Mouse (Mus musculus) heart, embryonic 14.5 days (tissue): ENCODE measurements around the gene Tlr9. TPM values are rescaled to one million over a fixed set of nuclear protein-coding genes. Genes with fewer than 3 reads are reported as not detected.

Source experiments
- ATAC-seq: fragments of 200-750 bp; cut with Nextera tagmentation; 2 replicates; pipeline ENCODE4 v1.8.0; 2017; ENCODE audit warnings: low read depth, moderate TSS enrichment; ENCODE audit not compliant: insufficient number of reproducible peaks, insufficient read depth, low FRiP score
- H3K27ac ChIP-seq, 2 experiments: fragments of 200-500 bp in 1 of 2; fragments of 300-500 bp in 1 of 2; sonication (generic) in 1 of 2; replicated peaks in 1 of 2; 2 replicates each; pipeline ENCODE4 v1.5.1; 2012 to 2014; ENCODE audit warnings: low read depth in 2 of 2, low read length in 2 of 2, control low read depth in 1 of 2, mild to moderate bottlenecking in 1 of 2, mixed read lengths in 1 of 2; ENCODE audit not compliant: control insufficient read depth in 1 of 2, insufficient read depth in 1 of 2
- H3K27me3 ChIP-seq: fragments of 300-500 bp; sonication (generic); 2 replicates; pipeline ENCODE4 v1.6.1; 2014; ENCODE audit warnings: mild to moderate bottlenecking, low read length, control low read depth; ENCODE audit not compliant: control insufficient read depth, insufficient read depth
- H3K36me3 ChIP-seq: fragments of 300-500 bp; sonication (generic); 2 replicates; pipeline ENCODE4 v1.6.1; 2014; ENCODE audit warnings: mild to moderate bottlenecking, control low read depth, low read length, mixed read lengths; ENCODE audit not compliant: control insufficient read depth, insufficient read depth
- H3K4me1 ChIP-seq, 2 experiments: fragments of 200-500 bp in 1 of 2; fragments of 300-500 bp in 1 of 2; sonication (generic) in 1 of 2; 2 replicates each; pipeline ENCODE4 v1.6.1; 2012 to 2014; ENCODE audit warnings: low read length in 2 of 2, control low read depth in 1 of 2, mixed read lengths in 1 of 2; ENCODE audit not compliant: control insufficient read depth in 2 of 2, insufficient read depth in 2 of 2
- H3K4me2 ChIP-seq: fragments of 300-500 bp; sonication (generic); 2 replicates; pipeline ENCODE4 v1.6.1; 2014; ENCODE audit warnings: mild to moderate bottlenecking, low read length
- H3K4me3 ChIP-seq, 2 experiments: fragments of 200-500 bp in 1 of 2; fragments of 300-500 bp in 1 of 2; sonication (generic) in 1 of 2; 2 replicates each; pipeline ENCODE4 v1.5.1; 2012 to 2014; ENCODE audit warnings: low read length in 2 of 2, mild to moderate bottlenecking in 2 of 2, control low read depth in 1 of 2, low read depth in 1 of 2, moderate library complexity in 1 of 2; ENCODE audit not compliant: control insufficient read depth in 1 of 2, insufficient read depth in 1 of 2
- H3K9ac ChIP-seq: fragments of 300-500 bp; sonication (generic); 2 replicates; pipeline ENCODE4 v1.6.1; 2014; ENCODE audit warnings: mild to moderate bottlenecking, low read length
- H3K9me3 ChIP-seq: fragments of 300-500 bp; sonication (generic); 2 replicates; pipeline ENCODE4 v1.6.1; 2016; ENCODE audit warnings: low read length, control low read depth; ENCODE audit not compliant: control insufficient read depth
- WGBS: fragments of 180-500 bp; shearing (Covaris S2); extraction: QIAGEN DNeasy Blood & Tissue Kit; methylation state at CpG from one replicate; pipeline ENCODE4 v1.1.7; 2014; 5-methylcytosine and 5-hydroxymethylcytosine counted together
- polyA plus RNA-seq: library from polyadenylated mRNA; unstranded; fragments of >200 nt; fragmentation: Nextera tagmentation; extraction: Ambion mirVana; gene quantifications from 2 replicates; pipeline ENCODE4 v1.2.1, GENCODE M21; 2014

Gene Tlr9
- 0.05 and 0.09 TPM in 2 replicates for polyA plus RNA-seq

DNA sequence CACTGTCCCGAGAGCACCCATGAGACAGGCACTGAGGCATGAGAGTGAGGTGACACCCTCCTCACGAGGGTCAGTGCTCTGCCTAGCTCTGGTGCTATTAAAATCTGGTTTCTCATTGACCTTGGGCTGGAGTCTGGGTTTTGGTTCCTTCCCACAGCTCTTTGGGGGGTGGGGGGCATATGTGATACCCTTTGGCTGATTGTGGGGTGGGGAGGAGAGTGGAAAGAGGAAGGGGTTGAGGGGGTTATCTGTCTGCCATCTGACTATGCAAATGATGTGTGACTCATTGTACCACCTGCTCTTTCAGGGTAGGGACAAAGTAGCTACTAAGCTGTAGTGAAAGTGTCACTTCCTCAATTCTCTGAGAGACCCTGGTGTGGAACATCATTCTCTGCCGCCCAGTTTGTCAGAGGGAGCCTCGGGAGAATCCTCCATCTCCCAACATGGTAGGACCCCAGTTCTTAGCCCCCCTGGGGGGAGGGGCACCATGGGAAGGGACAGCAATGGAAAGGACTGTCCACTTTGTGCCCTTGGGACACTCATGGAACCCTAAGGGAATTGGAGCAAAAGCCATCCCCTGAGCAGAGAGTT is at the start of gene Tlr9:
Gene Tlr9, plus strand, starts transcription at position 338 of the 591 bp plus-strand sequence.
- no peak for ATAC-seq
- 69% methylated on average over 4 of the region's 4 CpGs for WGBS

DNA sequence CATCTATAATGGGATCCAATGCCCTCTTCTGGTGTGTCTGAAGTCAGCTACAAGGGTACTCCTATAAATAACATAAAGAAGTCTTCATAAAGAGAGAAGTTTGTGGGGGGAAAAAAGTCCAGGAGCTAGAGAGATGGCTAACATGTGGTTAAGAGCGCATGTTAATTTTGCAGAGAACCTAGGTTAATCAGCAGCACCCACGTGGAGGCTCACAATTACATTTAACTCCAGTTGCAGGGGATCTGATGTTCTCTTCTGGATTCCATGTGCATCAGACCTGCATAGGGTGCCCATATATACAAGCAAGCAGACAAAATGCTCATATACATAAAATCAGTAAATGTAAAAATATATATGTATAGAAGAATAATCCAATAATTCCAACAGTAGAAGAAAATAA is 49.0 kb upstream of the Tlr9 start:
- no peak overlapping the region for H3K9ac ChIP-seq
- no peaks in the 10 kb centered on the region for H3K27me3 ChIP-seq

More for the DNA sequence above, at the start of gene Tlr9:
- H3K9ac ChIP-seq = no peak within 1 kb of the TSS
- no peak within 1 kb of the TSS for H3K4me3 ChIP-seq
- H3K4me1 ChIP-seq = peaks cover 5 to 7% of the 10 kb centered on the region in 2 experiments; a peak in 3 of 4 replicates
- H3K9me3 ChIP-seq = no peaks in the 10 kb centered on the region
- no peak within 1 kb of the TSS for H3K27ac ChIP-seq
- peaks cover 3% of the 10 kb centered on the region; the same call in 1 of the 2 replicates for H3K27me3 ChIP-seq
- no peak within 1 kb of the TSS for H3K4me2 ChIP-seq
- H3K36me3 ChIP-seq = no peaks in the 10 kb centered on the region

DNA sequence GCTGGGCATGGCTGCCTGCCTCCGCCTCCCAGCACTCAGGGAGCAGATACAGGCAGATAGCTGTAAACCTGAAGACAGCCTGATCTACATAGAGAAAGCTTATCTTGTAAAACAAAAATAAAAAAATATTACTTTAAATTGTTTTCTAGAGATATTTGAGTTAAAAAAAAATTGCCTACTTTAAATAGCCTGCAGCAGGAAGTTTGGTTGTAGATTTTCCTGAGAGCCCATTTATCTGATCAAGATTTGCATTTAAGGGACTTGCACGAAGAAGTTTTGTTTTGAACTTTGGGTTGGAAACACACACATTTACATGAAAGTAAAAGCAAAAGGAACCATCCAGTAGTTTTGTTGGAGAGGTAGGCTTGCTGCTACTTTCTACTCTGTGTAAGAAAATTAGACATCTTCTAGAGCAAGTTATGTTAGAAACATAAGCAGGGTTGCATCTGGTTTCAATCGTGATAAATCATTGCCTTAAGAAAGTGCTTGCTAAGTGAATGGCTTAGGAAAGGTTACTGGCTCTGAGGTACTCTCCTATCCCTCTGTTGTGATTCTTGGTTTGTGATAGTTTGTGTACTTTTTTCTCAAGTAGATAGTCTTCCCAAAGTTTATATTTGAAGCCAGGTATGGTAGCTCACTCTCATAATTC is 46.7 kb upstream of the Tlr9 start:
- no peak overlapping the region for H3K4me3 ChIP-seq
- 53% methylated on average over 3 of the region's 3 CpGs for WGBS

More for the DNA sequence above, 49.0 kb upstream of the Tlr9 start:
- H3K27ac ChIP-seq = no peak overlapping the region
- H3K4me1 ChIP-seq = peaks cover 10 to 43% of the 10 kb centered on the region in 2 experiments
- H3K4me2 ChIP-seq = peak overlapping the region; percentile 78
- no peak for ATAC-seq
- H3K36me3 ChIP-seq = peaks cover 26% of the 10 kb centered on the region
- WGBS = 56% methylated on average over 2 of the region's 2 CpGs
- peak overlapping the region in 1 of 2 experiments; percentile 90; a peak in 2 of 4 replicates for H3K4me3 ChIP-seq
- H3K9me3 ChIP-seq = no peaks in the 10 kb centered on the region

DNA sequence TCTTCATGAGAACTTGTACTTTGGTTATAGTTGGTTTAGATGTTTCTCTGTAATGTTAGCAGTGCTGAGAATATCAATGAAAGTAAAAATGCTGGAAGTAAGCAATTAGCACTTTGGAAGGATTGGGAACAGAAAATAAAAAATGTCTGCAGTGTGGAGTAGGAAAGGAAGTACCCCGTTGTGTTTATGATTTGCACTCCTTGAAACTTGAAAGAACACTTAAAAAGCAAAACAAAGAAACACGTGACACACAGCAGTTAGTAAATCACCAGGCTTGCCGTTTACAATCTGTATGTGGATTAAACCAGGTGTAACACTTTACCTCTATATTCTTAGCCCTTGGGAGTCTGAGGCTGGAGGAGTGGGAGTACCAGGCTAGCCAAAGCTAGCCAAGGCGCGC is 45.6 kb upstream of the Tlr9 start:
- WGBS = 85% methylated on average over 5 of the region's 5 CpGs
- Histone ChIP-seq H3K4me1 (peaks cover 5 to 46% of the 10 kb centered on the region in 2 experiments), H3K36me3 (peaks cover 60% of the 10 kb centered on the region), H3K4me2 (no peak overlapping the region), H3K4me3 (no peak overlapping the region), H3K9ac (no peak overlapping the region), H3K27ac (no peak overlapping the region), H3K9me3 (no peaks in the 10 kb centered on the region), H3K27me3 (no peaks in the 10 kb centered on the region)
- ATAC-seq = no peak

More for the DNA sequence above, 46.7 kb upstream of the Tlr9 start:
- Histone ChIP-seq H3K9ac (0 out of 2 replicates have a peak overlapping the region, but pooled peaks have one; percentile 11), H3K27ac (no peak overlapping the region), H3K4me1 (peaks cover 5 to 46% of the 10 kb centered on the region in 2 experiments), H3K4me2 (0 out of 2 replicates have a peak overlapping the region, but pooled peaks have one; percentile 34), H3K36me3 (peaks cover 49% of the 10 kb centered on the region), H3K9me3 (no peaks in the 10 kb centered on the region), H3K27me3 (no peaks in the 10 kb centered on the region)
- no peak for ATAC-seq

DNA sequence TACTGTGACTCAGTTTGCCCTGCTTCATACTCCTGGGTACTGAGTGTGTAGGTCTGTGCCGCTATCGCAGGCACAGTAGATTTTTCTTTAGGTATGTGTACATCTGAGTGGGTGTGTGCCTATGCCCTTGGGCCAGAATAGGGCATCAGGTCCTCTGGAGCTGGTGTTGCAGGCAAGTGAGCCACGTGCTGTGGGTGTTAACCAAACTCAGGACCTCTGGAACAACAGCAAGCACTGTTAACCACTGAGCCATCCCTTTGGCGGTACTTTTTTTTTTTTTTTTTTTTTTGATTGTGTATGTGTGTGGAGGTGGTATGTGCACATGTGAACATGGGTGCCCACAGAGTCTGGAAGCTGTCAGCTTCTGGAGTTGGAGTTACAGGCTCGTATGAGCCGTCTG is 44.6 kb upstream of the Tlr9 start:
- Histone ChIP-seq H3K9me3 (no peaks in the 10 kb centered on the region), H3K4me3 (no peak overlapping the region), H3K27ac (no peak overlapping the region), H3K36me3 (peaks cover 70% of the 10 kb centered on the region), H3K9ac (no peak overlapping the region), H3K4me1 (peaks cover 5 to 46% of the 10 kb centered on the region in 2 experiments), H3K4me2 (no peak overlapping the region), H3K27me3 (no peaks in the 10 kb centered on the region)
- no peak for ATAC-seq
- 83% methylated on average over 6 of the region's 6 CpGs for WGBS

DNA sequence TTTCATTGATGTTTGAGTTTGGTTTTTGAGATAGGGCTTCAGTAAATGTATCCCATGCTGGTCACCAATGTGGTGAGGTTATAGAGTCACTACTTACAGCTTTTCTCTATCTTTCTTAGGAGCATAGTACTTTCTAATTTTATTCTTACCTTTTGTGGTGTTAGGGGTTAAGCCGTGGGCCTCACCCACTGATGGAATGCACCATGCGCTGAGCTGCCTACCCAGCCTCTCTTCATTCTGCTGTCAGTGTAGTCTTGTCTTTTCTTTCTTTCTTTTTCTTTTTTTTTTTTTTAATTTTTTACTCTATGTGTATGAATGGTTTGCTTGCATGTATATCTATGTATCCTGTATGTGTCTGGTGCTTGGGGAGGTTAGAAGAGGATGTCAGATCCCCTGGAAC is 42.9 kb upstream of the Tlr9 start:
- Histone ChIP-seq H3K27me3 (no peaks in the 10 kb centered on the region), H3K36me3 (peaks cover 86% of the 10 kb centered on the region), H3K4me2 (no peak overlapping the region), H3K9ac (no peak overlapping the region), H3K4me3 (no peak overlapping the region), H3K9me3 (no peaks in the 10 kb centered on the region), H3K4me1 (peaks cover 0 to 29% of the 10 kb centered on the region in 2 experiments; a peak in 2 of 4 replicates), H3K27ac (no peak overlapping the region)
- ATAC-seq = no peak
- WGBS = 60% methylated on average over 2 of the region's 2 CpGs

DNA sequence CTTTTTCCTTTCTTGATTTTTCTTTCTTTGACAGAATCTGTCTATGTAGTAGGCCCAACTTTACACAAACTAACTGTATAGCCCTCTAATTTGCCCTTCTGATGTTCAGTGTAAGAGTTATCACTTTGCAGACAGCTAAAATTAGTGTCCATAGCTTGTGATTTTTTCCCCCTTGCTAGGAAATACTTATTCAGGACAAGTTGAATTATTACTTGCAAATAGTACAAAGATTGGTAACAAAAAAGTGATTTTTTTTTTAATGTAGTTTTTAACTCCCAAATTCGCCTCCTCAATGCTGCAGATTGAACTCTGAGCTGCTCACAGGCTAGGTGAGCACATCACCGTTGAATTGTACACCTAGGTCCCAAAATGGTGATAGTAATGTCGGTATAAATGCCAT is 42.4 kb upstream of the Tlr9 start:
- H3K4me3 ChIP-seq = no peak overlapping the region
- H3K4me1 ChIP-seq = peaks cover 0 to 25% of the 10 kb centered on the region in 2 experiments; a peak in 2 of 4 replicates
- 94% methylated on average over 3 of the region's 3 CpGs for WGBS
- no peaks in the 10 kb centered on the region for H3K9me3 ChIP-seq
- no peaks in the 10 kb centered on the region for H3K27me3 ChIP-seq
- no peak overlapping the region for H3K27ac ChIP-seq
- no peak overlapping the region for H3K9ac ChIP-seq
- peaks cover 91% of the 10 kb centered on the region for H3K36me3 ChIP-seq
- H3K4me2 ChIP-seq = no peak overlapping the region
- no peak for ATAC-seq
